Mouse (Mus musculus): ENCODE results near the gene Akna. TPM values are rescaled to one million over a fixed set of nuclear protein-coding genes. Genes with fewer than 3 reads are reported as not detected.

Akna gene
- total RNA-seq, 2 experiments from 2014 or later: 2.8 to 3.0 TPM

Other genes with a start within 250 kb of the Akna start
- not detected for gene Ambp, start 248.6 kb downstream of the Akna start, total RNA-seq (2021)
- not detected for gene Kif12, start 231.2 kb downstream of the Akna start, total RNA-seq (2021)
- 1 to 10 TPM; 3.9 to 5.4 TPM for gene Col27a1, start 189.3 kb downstream of the Akna start, total RNA-seq (2021)
- gene Orm1, start 58.8 kb downstream of the Akna start, total RNA-seq (2021): not detected
- not detected for gene Orm3, start 47.2 kb downstream of the Akna start, total RNA-seq (2021)
- not detected for gene Orm2, start 40.9 kb downstream of the Akna start, total RNA-seq (2021)
- 10 to 100 TPM; 18.8 to 22.3 TPM for gene Whrn, start 92.6 kb upstream of the Akna start, total RNA-seq (2021)
- 100 to 1,000 TPM; 124 to 125 TPM for gene Atp6v1g1, start 141.4 kb upstream of the Akna start, total RNA-seq (2021)
- 1 to 10 TPM; 7.1 to 8.4 TPM for gene Tmem268, start 155.4 kb upstream of the Akna start, total RNA-seq (2021)
- gene Gm11213, start 201.9 kb upstream of the Akna start, total RNA-seq (2021): not detected
- gene Tex48, start 219.1 kb upstream of the Akna start, total RNA-seq (2021): not detected